Mouse (Mus musculus): ENCODE results near the gene Dab1. TPM values are rescaled to one million over a fixed set of nuclear protein-coding genes. Genes with fewer than 3 reads are reported as not detected.

Gene Dab1
- total and polyA plus RNA-seq, 2 experiments: 0.02 to 0.09 TPM

GRCm38 (mm10) chr4:104438730-104439129, 819.6 kb downstream of the Dab1 start:
- WGBS: 28% methylated on average over 4 of the region's 4 CpGs
- H3K27ac ChIP-seq (replicated peaks; ENCODE audit: insufficient read depth, low read depth, low read length): no peak overlapping the region
- H3K4me1 ChIP-seq (ENCODE audit: control insufficient read depth, insufficient read depth, low read length): no peaks in the 10 kb centered on the region; the same call in 1 of the 2 replicates
- H3K9ac ChIP-seq (ENCODE audit: low read depth, low read length): no peak overlapping the region
- H3K4me3 ChIP-seq (ENCODE audit: insufficient read depth, low read depth, low read length): no peak overlapping the region
- peak; percentile 55 for DNase-seq (ENCODE audit: extremely low read depth, low read depth, low spot score)
- H3K27me3 ChIP-seq (ENCODE audit: control insufficient read depth, insufficient read depth, low read length): no peaks in the 10 kb centered on the region
- H3K79me2 ChIP-seq (ENCODE audit: control insufficient read depth, insufficient read depth, low read length): no peaks in the 10 kb centered on the region
- H3K36me3 ChIP-seq (ENCODE audit: control insufficient read depth, insufficient read depth, low read length): no peaks in the 10 kb centered on the region
- TF ChIP-seq POLR2A (IDR thresholded peaks at IDR 0.05; ENCODE audit: extremely low read depth, insufficient read depth, low read length): no peak

- no peak for TF ChIP-seq POLR2A (IDR thresholded peaks at IDR 0.05; ENCODE audit: extremely low read depth, insufficient read depth, low read length)
- Histone ChIP-seq H3K27me3 (ENCODE audit: control insufficient read depth, insufficient read depth, low read length) (0 out of 2 replicates have a peak, but pooled peaks cover 2% of the 10 kb centered on the region), H3K9ac (ENCODE audit: low read depth, low read length) (no peak overlapping the region), H3K27ac (replicated peaks; ENCODE audit: insufficient read depth, low read depth, low read length) (no peak overlapping the region), H3K4me1 (ENCODE audit: control insufficient read depth, insufficient read depth, low read length) (no peaks in the 10 kb centered on the region; the same call in 1 of the 2 replicates), H3K36me3 (ENCODE audit: control insufficient read depth, insufficient read depth, low read length) (no peaks in the 10 kb centered on the region), H3K4me3 (ENCODE audit: insufficient read depth, low read depth, low read length) (no peak overlapping the region), H3K79me2 (ENCODE audit: control insufficient read depth, insufficient read depth, low read length) (no peaks in the 10 kb centered on the region)
- WGBS: 96% methylated on average over 3 of the region's 3 CpGs
- no peak for DNase-seq (ENCODE audit: extremely low read depth, low read depth, low spot score)
Observed at GRCm38 (mm10) chr4:104439641-104440040, 820.5 kb downstream of the Dab1 start.

GRCm38 (mm10) chr4:104442925-104443747, 824.0 kb downstream of the Dab1 start:
- WGBS: 74% methylated on average over 10 of the region's 10 CpGs
- no peaks in the 10 kb centered on the region for H3K36me3 ChIP-seq (ENCODE audit: control insufficient read depth, insufficient read depth, low read length)
- H3K4me3 ChIP-seq (ENCODE audit: insufficient read depth, low read depth, low read length): no peak overlapping the region
- no peaks in the 10 kb centered on the region for H3K79me2 ChIP-seq (ENCODE audit: control insufficient read depth, insufficient read depth, low read length)
- DNase-seq (ENCODE audit: extremely low read depth, low read depth, low spot score): no peak
- 0 out of 2 replicates have a peak, but pooled peaks cover 2% of the 10 kb centered on the region for H3K27me3 ChIP-seq (ENCODE audit: control insufficient read depth, insufficient read depth, low read length)
- H3K27ac ChIP-seq (replicated peaks; ENCODE audit: insufficient read depth, low read depth, low read length): no peak overlapping the region
- H3K9ac ChIP-seq (ENCODE audit: low read depth, low read length): no peak overlapping the region
- TF ChIP-seq POLR2A (IDR thresholded peaks at IDR 0.05; ENCODE audit: extremely low read depth, insufficient read depth, low read length): no peak
- no peak for TF ChIP-seq CTCF (IDR thresholded peaks at IDR 0.05; ENCODE audit: low read depth, low read length)
- no peaks in the 10 kb centered on the region; the same call in 1 of the 2 replicates for H3K4me1 ChIP-seq (ENCODE audit: control insufficient read depth, insufficient read depth, low read length)

- H3K4me1 ChIP-seq (ENCODE audit: control insufficient read depth, insufficient read depth, low read length): no peaks in the 10 kb centered on the region
- WGBS: 38% methylated on average over 8 of the region's 8 CpGs
- H3K27ac ChIP-seq (replicated peaks; ENCODE audit: insufficient read depth, low read depth, low read length): no peak overlapping the region
- H3K36me3 ChIP-seq (ENCODE audit: control insufficient read depth, insufficient read depth, low read length): no peaks in the 10 kb centered on the region
- no peak for DNase-seq (ENCODE audit: extremely low read depth, low read depth, low spot score)
- H3K27me3 ChIP-seq (ENCODE audit: control insufficient read depth, insufficient read depth, low read length): 0 out of 2 replicates have a peak, but pooled peaks cover 2% of the 10 kb centered on the region
- H3K9ac ChIP-seq (ENCODE audit: low read depth, low read length): no peak overlapping the region
- TF ChIP-seq CTCF (IDR thresholded peaks at IDR 0.05; ENCODE audit: low read depth, low read length) (no peak), POLR2A (IDR thresholded peaks at IDR 0.05; ENCODE audit: extremely low read depth, insufficient read depth, low read length) (no peak)
- no peak overlapping the region for H3K4me3 ChIP-seq (ENCODE audit: insufficient read depth, low read depth, low read length)
- no peaks in the 10 kb centered on the region for H3K79me2 ChIP-seq (ENCODE audit: control insufficient read depth, insufficient read depth, low read length)
Observed at GRCm38 (mm10) chr4:104443775-104444174, 824.6 kb downstream of the Dab1 start.

GRCm38 (mm10) chr4:104444985-104445384, 825.8 kb downstream of the Dab1 start:
- H3K4me1 ChIP-seq (ENCODE audit: control insufficient read depth, insufficient read depth, low read length): no peaks in the 10 kb centered on the region
- H3K9ac ChIP-seq (ENCODE audit: low read depth, low read length): no peak overlapping the region
- no peaks in the 10 kb centered on the region for H3K36me3 ChIP-seq (ENCODE audit: control insufficient read depth, insufficient read depth, low read length)
- no peak overlapping the region for H3K4me3 ChIP-seq (ENCODE audit: insufficient read depth, low read depth, low read length)
- no peak for DNase-seq (ENCODE audit: extremely low read depth, low read depth, low spot score)
- H3K79me2 ChIP-seq (ENCODE audit: control insufficient read depth, insufficient read depth, low read length): no peaks in the 10 kb centered on the region
- WGBS: 85% methylated on average over 2 of the region's 2 CpGs
- no peak overlapping the region for H3K27ac ChIP-seq (replicated peaks; ENCODE audit: insufficient read depth, low read depth, low read length)
- 0 out of 2 replicates have a peak, but pooled peaks cover 2% of the 10 kb centered on the region for H3K27me3 ChIP-seq (ENCODE audit: control insufficient read depth, insufficient read depth, low read length)
- TF ChIP-seq CTCF (IDR thresholded peaks at IDR 0.05; ENCODE audit: low read depth, low read length): no peak
- no peak for TF ChIP-seq POLR2A (IDR thresholded peaks at IDR 0.05; ENCODE audit: extremely low read depth, insufficient read depth, low read length)

- no peak for TF ChIP-seq POLR2A (IDR thresholded peaks at IDR 0.05; ENCODE audit: extremely low read depth, insufficient read depth, low read length)
- no peak for TF ChIP-seq CTCF (IDR thresholded peaks at IDR 0.05; ENCODE audit: low read depth, low read length)
- Histone ChIP-seq H3K4me1 (ENCODE audit: control insufficient read depth, insufficient read depth, low read length) (no peaks in the 10 kb centered on the region), H3K9ac (ENCODE audit: low read depth, low read length) (no peak overlapping the region), H3K27ac (replicated peaks; ENCODE audit: insufficient read depth, low read depth, low read length) (no peak overlapping the region), H3K4me3 (ENCODE audit: insufficient read depth, low read depth, low read length) (no peak overlapping the region), H3K79me2 (ENCODE audit: control insufficient read depth, insufficient read depth, low read length) (no peaks in the 10 kb centered on the region), H3K27me3 (ENCODE audit: control insufficient read depth, insufficient read depth, low read length) (0 out of 2 replicates have a peak, but pooled peaks cover 2% of the 10 kb centered on the region), H3K36me3 (ENCODE audit: control insufficient read depth, insufficient read depth, low read length) (no peaks in the 10 kb centered on the region)
- WGBS: 94% methylated on average over 1 of the region's 1 CpGs
- no peak for DNase-seq (ENCODE audit: extremely low read depth, low read depth, low spot score)
Observed at GRCm38 (mm10) chr4:104448199-104448598, 829.0 kb downstream of the Dab1 start.
